Mouse (Mus musculus) myocyte (in vitro differentiated cells): Measurements from ENCODE around the gene Capzb. TPM values are rescaled to one million over a fixed set of nuclear protein-coding genes. Genes with fewer than 3 reads are reported as not detected.

Experiments used
- H3K27me3 ChIP-seq: one replicate; pipeline ENCODE4 v1.6.1; 2011; ENCODE audit not compliant: control insufficient read depth, insufficient read depth, insufficient read length
- H3K36me3 ChIP-seq: one replicate; pipeline ENCODE4 v1.6.1; 2011; ENCODE audit not compliant: control insufficient read depth, insufficient read depth
- H3K4me2 ChIP-seq: one replicate; pipeline ENCODE4 v1.6.1; 2011; ENCODE audit warnings: low read depth, control low read depth
- H3K4me3 ChIP-seq: one replicate; pipeline ENCODE4 v1.5.1; 2011; ENCODE audit warnings: mild to moderate bottlenecking, control low read depth, moderate library complexity
- H3K79me2 ChIP-seq: one replicate; pipeline ENCODE4 v1.6.1; 2011; ENCODE audit not compliant: control insufficient read depth, insufficient read depth
- H3ac ChIP-seq: one replicate; pipeline ENCODE4 v1.6.1; 2011; ENCODE audit not compliant: control insufficient read depth, insufficient read length
- CEBPB ChIP-seq: IDR thresholded peaks from 2 replicates; pipeline ENCODE4 v1.6.1; 2011; ENCODE audit warnings: mild to moderate bottlenecking, moderate library complexity; ENCODE audit not compliant: poor library complexity, insufficient read depth, severe bottlenecking
- E2F4 ChIP-seq: IDR thresholded peaks from one replicate; pipeline ENCODE4 v1.6.1; 2011; ENCODE audit warnings: mild to moderate bottlenecking, control low read depth, moderate library complexity; ENCODE audit not compliant: insufficient read depth
- MAX ChIP-seq: IDR thresholded peaks from one replicate; pipeline ENCODE4 v1.6.1; 2011; ENCODE audit warnings: low read depth, mild to moderate bottlenecking, control low read depth
- MYOD1 ChIP-seq, 3 experiments: IDR thresholded peaks; one replicate each; pipeline ENCODE4 v1.6.1; 2011; ENCODE audit warnings: control low read depth in 2 of 3, low read depth in 2 of 3, mild to moderate bottlenecking in 2 of 3, moderate library complexity in 1 of 3; ENCODE audit not compliant: insufficient read length in 2 of 3, control insufficient read depth in 1 of 3
- MYOG ChIP-seq, 3 experiments: IDR thresholded peaks; one replicate each; pipeline ENCODE4 v1.6.1; 2011; ENCODE audit warnings: control low read depth in 2 of 3, low read depth in 2 of 3, mild to moderate bottlenecking in 2 of 3; ENCODE audit not compliant: insufficient read length in 2 of 3, control insufficient read depth in 1 of 3, insufficient read depth in 1 of 3
- POLR2A ChIP-seq: IDR thresholded peaks from one replicate; pipeline ENCODE4 v1.6.1; 2011; ENCODE audit warnings: low read depth, mild to moderate bottlenecking, control low read depth, moderate library complexity; ENCODE audit not compliant: insufficient read length
- POLR2AphosphoS2 ChIP-seq: IDR thresholded peaks from one replicate; pipeline ENCODE4 v1.6.1; 2011; ENCODE audit warnings: low read depth, control low read depth; ENCODE audit not compliant: insufficient read length
- REST ChIP-seq: IDR thresholded peaks from one replicate; pipeline ENCODE4 v1.6.1; 2011; ENCODE audit warnings: mild to moderate bottlenecking, control low read depth, moderate library complexity; ENCODE audit not compliant: insufficient read depth, insufficient read length
- SRF ChIP-seq: IDR thresholded peaks from one replicate; pipeline ENCODE4 v1.6.1; 2011; ENCODE audit warnings: low read depth; ENCODE audit not compliant: control insufficient read depth, insufficient read length
- TCF12 ChIP-seq: IDR thresholded peaks from one replicate; pipeline ENCODE4 v1.6.1; 2011; ENCODE audit warnings: mild to moderate bottlenecking, control low read depth; ENCODE audit not compliant: poor library complexity, insufficient read depth, severe bottlenecking
- TCF3 ChIP-seq: IDR thresholded peaks from one replicate; pipeline ENCODE4 v1.6.1; 2011; ENCODE audit warnings: low read depth, control low read depth; ENCODE audit not compliant: insufficient read length
- USF1 ChIP-seq: IDR thresholded peaks from one replicate; pipeline ENCODE4 v1.6.1; 2011; ENCODE audit warnings: low read depth, mild to moderate bottlenecking, control low read depth, moderate library complexity
- polyA plus RNA-seq: library from polyadenylated mRNA; unstranded; fragments of >200 nt; fragmentation: generic; extraction: Trizol; gene quantifications from one replicate; pipeline ENCODE4 v1.2.1, GENCODE M21; 2012; ENCODE audit warnings: missing spikeins

The Capzb gene
- polyA plus RNA-seq, 1 experiment = 247 TPM

GRCm38 (mm10) chr4:139258621-139259301, 66.1 kb downstream of the Capzb start:
- Histone ChIP-seq H3K4me3 (no peak overlapping the region), H3K4me2 (no peak overlapping the region), H3K36me3 (peaks cover 41% of the 10 kb centered on the region), H3K27me3 (no peaks in the 10 kb centered on the region), H3K79me2 (peaks cover 25% of the 10 kb centered on the region), H3ac (no peak overlapping the region)
- no peak for TF ChIP-seq MAX
- TF ChIP-seq MYOD1 (IDR thresholded peaks at IDR 0.05; ENCODE audit: control insufficient read depth in 1 of 3, insufficient read length in 2 of 3, low read depth in 2 of 3) = no peak
- TF ChIP-seq MYOG (IDR thresholded peaks at IDR 0.05; ENCODE audit: control insufficient read depth in 1 of 3, insufficient read depth in 1 of 3, insufficient read length in 2 of 3, low read depth in 2 of 3) = no peak
- no peak for TF ChIP-seq CEBPB
- TF ChIP-seq REST = no peak
- no peak for TF ChIP-seq E2F4
- no peak for TF ChIP-seq POLR2A
- TF ChIP-seq TCF12 = no peak
- no peak for TF ChIP-seq POLR2AphosphoS2
- no peak for TF ChIP-seq USF1
- no peak for TF ChIP-seq SRF
- TF ChIP-seq TCF3 = no peak

- H3K4me2 ChIP-seq = no peak overlapping the region
- no peak overlapping the region for H3ac ChIP-seq
- H3K27me3 ChIP-seq = no peaks in the 10 kb centered on the region
- H3K4me3 ChIP-seq = no peak overlapping the region
- TF ChIP-seq TCF3 = no peak
- no peak for TF ChIP-seq TCF12
- peaks cover 47% of the 10 kb centered on the region for H3K36me3 ChIP-seq
- peaks cover 19% of the 10 kb centered on the region for H3K79me2 ChIP-seq
Measured at GRCm38 (mm10) chr4:139259302-139259871, 66.7 kb downstream of the Capzb start.

DNA sequence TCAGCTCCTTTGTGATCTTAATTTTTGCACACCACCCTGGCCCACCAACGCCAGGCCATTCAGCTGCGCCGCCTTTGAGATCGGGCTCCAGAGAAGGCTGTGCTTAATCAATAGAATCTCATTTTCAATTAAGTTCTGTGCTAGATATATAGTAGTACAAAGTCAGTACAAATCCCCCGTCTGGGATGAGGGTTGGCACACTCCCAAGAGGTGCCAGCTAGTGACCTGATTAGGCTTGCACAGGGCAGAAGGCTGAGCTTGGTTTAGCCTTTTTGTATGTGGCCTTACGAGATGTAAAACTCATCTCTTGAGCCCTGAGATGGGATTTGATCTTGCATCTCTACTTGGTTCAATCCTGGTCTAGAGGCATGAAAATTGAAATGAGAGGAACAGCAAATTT, 70.3 kb downstream of the Capzb start:
- Histone ChIP-seq H3ac (no peak overlapping the region), H3K36me3 (peaks cover 43% of the 10 kb centered on the region), H3K4me2 (no peak overlapping the region), H3K79me2 (peaks cover 7% of the 10 kb centered on the region), H3K27me3 (no peaks in the 10 kb centered on the region), H3K4me3 (no peak overlapping the region)
- no peak for TF ChIP-seq SRF
- no peak for TF ChIP-seq TCF3

DNA sequence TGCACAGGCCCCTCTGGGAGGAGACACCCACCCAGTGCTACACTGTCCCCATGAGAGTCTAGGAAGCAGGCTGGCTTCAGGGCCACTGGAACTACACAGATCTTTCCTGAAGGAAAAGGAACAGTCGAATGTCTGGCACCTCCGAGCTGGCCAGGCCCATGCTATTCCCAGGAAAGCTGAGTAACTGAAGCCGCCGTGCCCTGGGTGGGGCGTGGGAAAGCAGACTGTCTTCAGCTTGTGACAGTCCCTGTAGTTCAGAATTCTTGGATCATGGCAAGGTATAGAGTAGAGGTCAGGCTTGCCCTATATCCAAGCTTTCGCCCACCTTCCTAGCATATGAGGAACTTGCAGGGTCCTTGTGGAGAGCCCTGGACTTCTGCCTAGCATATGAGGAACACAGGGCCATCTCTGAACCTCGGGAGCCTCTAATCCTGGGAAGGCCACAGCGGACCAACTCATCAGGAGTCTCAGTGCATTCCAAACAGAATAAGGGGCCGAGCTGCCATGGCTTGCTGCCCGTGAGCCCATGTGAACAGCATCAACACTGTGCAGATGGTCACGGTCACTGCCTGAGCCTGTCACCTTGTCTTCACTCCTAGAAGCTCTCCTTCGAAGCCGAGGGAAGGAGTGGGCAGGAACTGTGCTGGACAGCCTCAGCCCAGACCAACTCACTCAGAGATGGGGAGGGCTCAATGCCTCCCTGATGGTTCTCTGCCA, 73.2 kb downstream of the Capzb start:
- Histone ChIP-seq H3K4me3 (no peak overlapping the region), H3K79me2 (no peaks in the 10 kb centered on the region), H3K4me2 (no peak overlapping the region), H3ac (no peak overlapping the region), H3K27me3 (no peaks in the 10 kb centered on the region), H3K36me3 (peaks cover 37% of the 10 kb centered on the region)
- TF ChIP-seq MYOG (IDR thresholded peaks at IDR 0.05; ENCODE audit: control insufficient read depth in 1 of 3, insufficient read depth in 1 of 3, insufficient read length in 2 of 3, low read depth in 2 of 3) (no peak), CEBPB (no peak), E2F4 (no peak), SRF (no peak), TCF3 (no peak), MYOD1 (IDR thresholded peaks at IDR 0.05; ENCODE audit: control insufficient read depth in 1 of 3, insufficient read length in 2 of 3, low read depth in 2 of 3) (no peak), MAX (no peak), USF1 (no peak)

DNA sequence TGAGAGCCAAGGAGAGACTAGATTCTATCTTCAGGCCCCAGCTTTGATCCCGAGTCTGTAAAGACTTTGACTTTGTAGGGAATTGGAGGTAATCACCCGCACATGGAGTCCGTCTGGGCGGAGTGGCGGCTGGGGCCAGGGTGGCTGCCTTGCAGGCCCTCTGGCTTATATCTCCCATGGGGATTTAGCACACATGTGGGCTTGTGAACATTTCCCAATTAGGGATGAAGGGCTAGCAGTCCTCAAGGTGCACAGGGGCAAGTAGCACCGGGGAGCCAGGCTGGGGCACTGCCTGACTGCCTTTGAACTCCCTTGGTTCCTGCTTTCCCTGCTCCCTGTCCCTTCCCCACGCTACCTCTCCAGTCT, 73.8 kb downstream of the Capzb start:
- Histone ChIP-seq H3K4me2 (no peak overlapping the region), H3K79me2 (no peaks in the 10 kb centered on the region), H3K27me3 (no peaks in the 10 kb centered on the region), H3ac (no peak overlapping the region), H3K4me3 (no peak overlapping the region), H3K36me3 (peaks cover 34% of the 10 kb centered on the region)
- no peak for TF ChIP-seq REST
- no peak for TF ChIP-seq MYOD1 (IDR thresholded peaks at IDR 0.05; ENCODE audit: control insufficient read depth in 1 of 3, insufficient read length in 2 of 3, low read depth in 2 of 3)
- no peak for TF ChIP-seq USF1
- no peak for TF ChIP-seq E2F4
